ENCODE assay signal across 18 mouse cellular contexts in genomic region chr9:80074067-80074466, GRCm38 (mm10). TPM values are rescaled to one million over a fixed set of nuclear protein-coding genes. Genes with fewer than 3 reads are reported as not detected.
DNase-seq lines count a peak whose midpoint lies in the region; ATAC-seq and TF ChIP-seq lines count a peak whose summit lies in the region.
"Had no signal": no experiment of that assay in that cellular context is flagged by ENCODE, and none has a peak within 500 bp of the region (broad histone marks: within the 10 kb centered on the region; RNA-seq: fewer than 3 reads in every experiment).

No protein-coding gene starts in this region.

- H3K9ac ChIP-seq in heart, postnatal 0 days (replicated peaks; ENCODE audit: low read depth, low read length): no peak overlapping the region
- H3K9ac ChIP-seq in neural tube, embryonic 13.5 days: no peak overlapping the region
- H3K9ac ChIP-seq: forebrain, embryonic 13.5 days; liver, embryonic 15.5 days had no signal

- H3K36me3 ChIP-seq in heart, postnatal 0 days (replicated peaks; ENCODE audit: control insufficient read depth, insufficient read depth, low read length): no peaks in the 10 kb centered on the region
- H3K36me3 ChIP-seq in neural tube, embryonic 13.5 days: no peaks in the 10 kb centered on the region
- H3K36me3 ChIP-seq: liver, embryonic 15.5 days had no signal

- no peak overlapping the region for H3K27ac ChIP-seq in heart, postnatal 0 days (ENCODE audit: low read depth)
- H3K27ac ChIP-seq in neural tube, embryonic 13.5 days (replicated peaks): 0 out of 2 replicates have a peak overlapping the region, but pooled peaks have one; percentile 28
- H3K27ac ChIP-seq: forebrain, embryonic 13.5 days; heart, embryonic 13.5 days; liver, embryonic 15.5 days had no signal

- DNase-seq in heart, postnatal 0 days (ENCODE audit: low spot score): peak; percentile 1
- DNase-seq in heart, postnatal 10 days: no peak
- no peak for DNase-seq in neural tube, embryonic 10.5 days (ENCODE audit: extremely low spot score, low spot score)
- DNase-seq in spleen, postnatal 14 days (ENCODE audit: low spot score in 2 of 2): no peak
- no peak for DNase-seq in ovary, adult 18-20 months (ENCODE audit: low spot score)
- DNase-seq: adrenal gland, adult 2 months; cerebellum, adult 9-10 months; heart, adult 11 months; kidney, postnatal 4 days; layer of hippocampus, adult 9-11 months; lung, postnatal 10 days; midbrain, embryonic 14.5 days; thymus, adult 18-20 months had no signal

- intact Hi-C loops in heart, postnatal 10 days (cut with DNase I): no loop called here

- no peak overlapping the region for H3K4me2 ChIP-seq in heart, postnatal 0 days (ENCODE audit: low read depth, low read length)
- H3K4me2 ChIP-seq in neural tube, embryonic 13.5 days: no peak overlapping the region
- H3K4me2 ChIP-seq: forebrain, embryonic 13.5 days; heart, embryonic 13.5 days; liver, embryonic 15.5 days had no signal

- ATAC-seq in heart, postnatal 0 days (ENCODE audit: insufficient read depth, low read depth): no peak
- ATAC-seq in neural tube, embryonic 13.5 days (ENCODE audit: low read depth): no peak
- peak; percentile 55 for ATAC-seq in megakaryocyte, adult 5-6 weeks (ENCODE audit: poor library complexity, severe bottlenecking)
- ATAC-seq: forebrain, embryonic 13.5 days had no signal

- TF ChIP-seq CTCF in heart, postnatal 0 days (IDR thresholded peaks at IDR 0.05; ENCODE audit: low read depth): no peak

- H3K27me3 ChIP-seq in heart, postnatal 0 days (ENCODE audit: control insufficient read depth, insufficient read depth, low read length): no peaks in the 10 kb centered on the region
- H3K27me3 ChIP-seq in neural tube, embryonic 13.5 days: no peaks in the 10 kb centered on the region
- H3K27me3 ChIP-seq: forebrain, embryonic 13.5 days; heart, embryonic 13.5 days; liver, embryonic 15.5 days had no signal

- WGBS in heart, postnatal 0 days: 94% methylated on average over 1 of the region's 1 CpGs
- WGBS in neural tube, embryonic 13.5 days: 56% methylated on average over 1 of the region's 1 CpGs

- no peak overlapping the region for H3K4me3 ChIP-seq in heart, postnatal 0 days (ENCODE audit: low read depth, low read length)
- no peak overlapping the region for H3K4me3 ChIP-seq in neural tube, embryonic 13.5 days
- H3K4me3 ChIP-seq: forebrain, embryonic 13.5 days; heart, embryonic 13.5 days; liver, embryonic 15.5 days had no signal

- no peaks in the 10 kb centered on the region for H3K9me3 ChIP-seq in heart, postnatal 0 days (replicated peaks; ENCODE audit: control insufficient read depth, low read length)
- no peaks in the 10 kb centered on the region; the same call in 1 of the 2 replicates for H3K9me3 ChIP-seq in neural tube, embryonic 13.5 days
- H3K9me3 ChIP-seq: forebrain, embryonic 13.5 days; heart, embryonic 13.5 days; liver, embryonic 15.5 days had no signal

- peaks cover 42% of the 10 kb centered on the region for H3K4me1 ChIP-seq in heart, postnatal 0 days (ENCODE audit: control insufficient read depth, insufficient read depth)
- peaks cover 62% of the 10 kb centered on the region for H3K4me1 ChIP-seq in neural tube, embryonic 13.5 days (replicated peaks)

- TF ChIP-seq EP300 in heart, postnatal 0 days (IDR thresholded peaks at IDR 0.05; ENCODE audit: low read depth): no peak

RNA-seq across cellular contexts. Expression of gene Senp6, which starts 7.4 kb away (rescaled TPM):
- 54.1 and 80.4 TPM in 2 replicates for total RNA-seq in heart, postnatal 0 days (2014; rRNA removed; ENCODE audit: low replicate concordance)
- 26.1 and 28.9 TPM in 2 replicates for polyA plus RNA-seq in heart, postnatal 0 days (2015; fragmentation: Nextera tagmentation; extraction: Ambion mirVana)
- total RNA-seq in heart, postnatal 10 days (2021): 10 to 100 TPM; 87.9 to 91.3 TPM
- 60.6 and 69.5 TPM in 2 replicates for polyA plus RNA-seq in neural tube, embryonic 13.5 days (2015; fragmentation: Nextera tagmentation; extraction: Ambion mirVana)
- 107 and 112 TPM in 2 replicates for total RNA-seq in megakaryocyte, adult 5-6 weeks (2015)
- 88.1 and 101 TPM in 2 replicates for total RNA-seq in megakaryocyte, adult 5-6 weeks (2017)
